In genomic region chr2:91394078-91394477, GRCm38 (mm10) we compare ENCODE assay signal across 17 mouse cellular contexts. TPM values are rescaled to one million over a fixed set of nuclear protein-coding genes. Genes with fewer than 3 reads are reported as not detected.
DNase-seq lines count a peak whose midpoint lies in the region; ATAC-seq lines count a peak whose summit lies in the region.
"Had no signal": no experiment of that assay in that cellular context is flagged by ENCODE, and none has a peak within 500 bp of the region (broad histone marks: within the 10 kb centered on the region; RNA-seq: fewer than 3 reads in every experiment).

No protein-coding gene starts in this region.

- no peaks in the 10 kb centered on the region for H3K36me3 ChIP-seq in heart, embryonic 12.5 days
- no peaks in the 10 kb centered on the region for H3K36me3 ChIP-seq in kidney, embryonic 15.5 days
- H3K36me3 ChIP-seq: heart, embryonic 13.5 days; hindbrain, embryonic 10.5 days had no signal

- peaks cover 29% of the 10 kb centered on the region for H3K4me1 ChIP-seq in heart, embryonic 12.5 days (replicated peaks)
- H3K4me1 ChIP-seq in kidney, embryonic 15.5 days, result peaks cover 18% of the 10 kb centered on the region

- DNase-seq in heart, adult 11 months, result peak; percentile 28
- DNase-seq in cerebellum, postnatal 10 days, result peak; percentile 15 to 19
- no peak for DNase-seq in ovary, postnatal 10 days (ENCODE audit: low spot score)
- no peak for DNase-seq in right cerebral cortex, postnatal 4 days
- DNase-seq: gastrocnemius, postnatal 25 days; left cerebral cortex, postnatal 4 days; lung, embryonic 14.5 days; thymus, postnatal 14 days had no signal

- no peak overlapping the region for H3K4me2 ChIP-seq in heart, embryonic 12.5 days
- H3K4me2 ChIP-seq in kidney, embryonic 15.5 days, result no peak overlapping the region
- H3K4me2 ChIP-seq: heart, embryonic 13.5 days; liver, embryonic 11.5 days; lung, embryonic 14.5 days had no signal

- no peak overlapping the region for H3K27ac ChIP-seq in heart, embryonic 12.5 days (ENCODE audit: poor library complexity, severe bottlenecking)
- H3K27ac ChIP-seq in kidney, embryonic 15.5 days, result peak overlapping the region; percentile 45; the same call in 1 of the 2 replicates
- H3K27ac ChIP-seq: heart, embryonic 13.5 days; hindbrain, embryonic 10.5 days; stomach, postnatal 0 days had no signal

- H3K27me3 ChIP-seq in heart, embryonic 12.5 days (replicated peaks), result no peaks in the 10 kb centered on the region
- no peaks in the 10 kb centered on the region for H3K27me3 ChIP-seq in kidney, embryonic 15.5 days
- H3K27me3 ChIP-seq: heart, embryonic 13.5 days; Patski had no signal

- ATAC-seq in heart, embryonic 12.5 days (ENCODE audit: insufficient number of reproducible peaks, low FRiP score), result no peak
- 0 out of 2 replicates have a peak, but pooled peaks have one; percentile 62 for ATAC-seq in kidney, embryonic 15.5 days (replicated peaks; ENCODE audit: low FRiP score)
- ATAC-seq in megakaryocyte progenitor cell, adult 5-6 weeks (replicated peaks; ENCODE audit: poor library complexity), result no peak
- ATAC-seq: intestine, embryonic 16.5 days; Patski had no signal

- H3K9ac ChIP-seq in heart, embryonic 12.5 days, result no peak overlapping the region
- H3K9ac ChIP-seq in kidney, embryonic 15.5 days, result no peak overlapping the region
- H3K9ac ChIP-seq: heart, embryonic 13.5 days; lung, embryonic 14.5 days had no signal

- H3K4me3 ChIP-seq in heart, embryonic 12.5 days, result no peak overlapping the region
- no peak overlapping the region for H3K4me3 ChIP-seq in kidney, embryonic 15.5 days (replicated peaks)
- H3K4me3 ChIP-seq: heart, embryonic 13.5 days; hindbrain, embryonic 10.5 days had no signal

- H3K9me3 ChIP-seq in heart, embryonic 12.5 days (replicated peaks), result no peaks in the 10 kb centered on the region
- no peaks in the 10 kb centered on the region for H3K9me3 ChIP-seq in kidney, embryonic 15.5 days (replicated peaks)
- H3K9me3 ChIP-seq: heart, embryonic 13.5 days; hindbrain, embryonic 10.5 days had no signal

- 46% methylated on average over 4 of the region's 4 CpGs for WGBS in heart, embryonic 12.5 days
- WGBS in kidney, embryonic 15.5 days, result 48% methylated on average over 4 of the region's 4 CpGs

RNA-seq across cellular contexts. Expression of gene 1110051M20Rik, which starts 50.4 kb away (rescaled TPM):
- polyA plus RNA-seq in heart, embryonic 12.5 days (2016; fragmentation: Nextera tagmentation; extraction: Ambion mirVana), result 35.7 and 40.1 TPM in 2 replicates
- polyA plus RNA-seq in kidney, embryonic 15.5 days (2015; fragmentation: Nextera tagmentation; extraction: Ambion mirVana), result 56.0 and 65.7 TPM in 2 replicates
- 15.2 and 15.3 TPM in 2 replicates for total RNA-seq in megakaryocyte progenitor cell, adult 5-6 weeks (2015)
- total RNA-seq in megakaryocyte progenitor cell, adult 5-6 weeks (2017), result 4.8 and 5.8 TPM in 2 replicates

Comparison
In these comparisons a context has a peak if more than half of its experiments do, and no peak if none do; other contexts are left out.
1. DNase-seq: peak in heart, adult 11 months (single experiment) and cerebellum, postnatal 10 days (2 of 2); none in ovary, postnatal 10 days (single experiment) and right cerebral cortex, postnatal 4 days (single experiment).